Mouse (Mus musculus) induced T-regulatory cell, adult 2 months (primary cell): Measurements from ENCODE around the gene Omt2b.
"Not testable (repeated sequence)": the region's sequence is repeated elsewhere in the genome, so short reads cannot be mapped to it uniquely, and the experiment has no call there.

ENCODE experiments used
- DNase-seq: peaks from one replicate; pipeline ENCODE4 v3.0.0-alpha.2; 2012; ENCODE audit warnings: low read depth

The Omt2b gene

GRCm38 (mm10) chr9:78351504-78352220 lies 24.3 kb downstream of the Omt2b start:
- no peak for DNase-seq

GRCm38 (mm10) chr9:78354665-78355578 lies 27.5 kb downstream of the Omt2b start:
- DNase-seq = no peak

- DNase-seq = no peak
These were observed 28.2 kb downstream of the Omt2b start, which contains the start of gene Gsta2 for GRCm38 (mm10) chr9:78355611-78356010. Gene Gsta2, minus strand, starts transcription at chr9:78355788.

- peak; percentile 78 for DNase-seq
These were observed 30.7 kb downstream of the Omt2b start for GRCm38 (mm10) chr9:78358053-78358452.

- DNase-seq = no peak
These were observed 32.5 kb downstream of the Omt2b start for GRCm38 (mm10) chr9:78359750-78360483.

- no peak for DNase-seq
These were observed 33.1 kb downstream of the Omt2b start for GRCm38 (mm10) chr9:78360484-78360872.

- no peak for DNase-seq
These were observed 36.0 kb downstream of the Omt2b start for GRCm38 (mm10) chr9:78363374-78363773.

- DNase-seq = no peak
These were observed 37.3 kb downstream of the Omt2b start for GRCm38 (mm10) chr9:78364701-78365100.

- DNase-seq = no peak
These were observed 38.6 kb downstream of the Omt2b start for GRCm38 (mm10) chr9:78365850-78366544.

GRCm38 (mm10) chr9:78367959-78368358 lies 40.6 kb downstream of the Omt2b start, which contains the start of gene Dppa5a:
Gene Dppa5a, minus strand, starts transcription at chr9:78368177.
- DNase-seq = not testable (repeated sequence)

GRCm38 (mm10) chr9:78368671-78369293 lies 41.4 kb downstream of the Omt2b start:
- DNase-seq = no peak

GRCm38 (mm10) chr9:78369349-78369748 lies 42.0 kb downstream of the Omt2b start:
- DNase-seq = no peak

GRCm38 (mm10) chr9:78369786-78370185 lies 42.4 kb downstream of the Omt2b start:
- DNase-seq = no peak

GRCm38 (mm10) chr9:78371441-78371840 lies 44.1 kb downstream of the Omt2b start:
- no peak for DNase-seq

- no peak for DNase-seq
These were observed 45.6 kb downstream of the Omt2b start for GRCm38 (mm10) chr9:78372827-78373504.

GRCm38 (mm10) chr9:78374397-78374796 lies 47.0 kb downstream of the Omt2b start:
- no peak for DNase-seq

GRCm38 (mm10) chr9:78374885-78375389 lies 47.5 kb downstream of the Omt2b start:
- DNase-seq = no peak

- no peak for DNase-seq
These were observed 48.1 kb downstream of the Omt2b start for GRCm38 (mm10) chr9:78375486-78375885.

- DNase-seq = no peak
These were observed 50.2 kb downstream of the Omt2b start for GRCm38 (mm10) chr9:78377546-78377945.

GRCm38 (mm10) chr9:78378113-78378785 lies 50.9 kb downstream of the Omt2b start, which contains the start of gene Ooep:
Gene Ooep, minus strand, starts transcription at chr9:78378725.
- no peak for DNase-seq
